Mouse (Mus musculus) frontal cortex, adult (tissue): ENCODE results near the gene Dnah9.

ENCODE experiments used
- ATAC-seq: cut with Nextera tagmentation; 2 replicates; pipeline ENCODE4 v1.9.2; 2017; ENCODE audit warnings: mild to moderate bottlenecking, moderate library complexity, mixed read lengths; ENCODE audit not compliant: low TSS enrichment

Dnah9 gene

GRCm38 (mm10) chr11:65794428-65795219 lies 373.7 kb downstream of the Dnah9 start:
- ATAC-seq = no peak

GRCm38 (mm10) chr11:65788154-65788553 lies 380.2 kb downstream of the Dnah9 start, which contains the start of gene Map2k4:
Gene Map2k4 (minus strand): TSS chr11:65788297.
- ATAC-seq = peak; percentile 98

GRCm38 (mm10) chr11:65787421-65788151 lies 380.8 kb downstream of the Dnah9 start:
- peak; percentile 45 for ATAC-seq

- no peak for ATAC-seq
Measured at GRCm38 (mm10) chr11:65786160-65786559, 382.2 kb downstream of the Dnah9 start.

GRCm38 (mm10) chr11:65781596-65781995 lies 386.8 kb downstream of the Dnah9 start:
- ATAC-seq = no peak
